Mouse (Mus musculus): Measurements from ENCODE around the gene Defb29. TPM values are rescaled to one million over a fixed set of nuclear protein-coding genes. Genes with fewer than 3 reads are reported as not detected.

The Defb29 gene
- polyA plus RNA-seq (2014; fragmentation: Nextera tagmentation; extraction: Ambion mirVana): not detected in 2 replicates

DNA sequence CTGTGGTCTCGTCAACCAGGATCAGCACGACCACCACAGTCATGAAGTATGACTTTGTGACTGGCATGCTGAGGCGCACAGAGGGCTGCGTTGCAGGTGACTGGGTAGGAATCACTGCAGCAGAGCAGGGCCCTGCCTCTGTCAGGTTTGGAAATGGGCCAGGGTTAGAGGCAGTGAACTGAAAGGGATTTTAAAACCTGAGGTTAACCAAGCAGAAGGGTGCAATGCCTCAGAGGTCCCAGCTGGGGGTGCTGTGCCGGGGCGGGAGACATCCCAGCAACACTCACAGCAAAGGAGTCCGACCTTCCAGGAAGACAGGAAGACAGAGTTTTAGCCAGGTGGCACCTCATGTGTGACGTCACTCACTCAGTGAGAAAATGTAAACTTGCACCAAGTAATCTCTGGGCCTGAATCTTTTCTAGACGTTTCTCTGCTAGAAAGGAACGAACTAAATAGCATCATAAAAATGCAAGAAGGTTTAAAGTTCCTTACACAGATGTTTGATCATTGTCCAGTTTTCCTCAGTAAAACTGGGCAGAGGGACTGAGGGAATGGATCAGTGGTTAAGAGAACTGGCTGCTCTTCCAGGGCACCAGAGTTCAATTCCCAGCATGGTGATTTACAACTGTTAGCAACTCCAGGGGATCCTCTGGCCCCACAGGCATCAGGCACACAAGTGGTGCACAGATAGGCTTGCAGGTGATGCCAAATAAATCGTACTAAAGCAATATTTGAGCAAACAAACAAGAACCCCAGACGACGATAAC lies at the start of gene Defb29:
Gene Defb29, minus strand, starts transcription at position 155 of the 767 bp plus-strand sequence.
- no peaks in the 10 kb centered on the region for H3K4me1 ChIP-seq (ENCODE audit: control insufficient read depth, insufficient read depth, low read length)
- no peaks in the 10 kb centered on the region for H3K27me3 ChIP-seq (ENCODE audit: control insufficient read depth, insufficient read depth, low read length)
- DNase-seq: no peak
- no peaks in the 10 kb centered on the region for H3K9me3 ChIP-seq (ENCODE audit: control insufficient read depth, low read length)
- no peak within 1 kb of the TSS for H3K4me2 ChIP-seq (ENCODE audit: low read length)
- no peak for ATAC-seq (ENCODE audit: low FRiP score, low TSS enrichment)
- no peaks in the 10 kb centered on the region for H3K36me3 ChIP-seq (ENCODE audit: control insufficient read depth, insufficient read depth, low read length)
- H3K4me3 ChIP-seq (replicated peaks; ENCODE audit: low read depth, low read length): no peak within 1 kb of the TSS
- H3K27ac ChIP-seq (replicated peaks; ENCODE audit: low read depth, low read length): no peak within 1 kb of the TSS
- WGBS: 59% methylated on average over 13 of the region's 13 CpGs
- no peak within 1 kb of the TSS for H3K9ac ChIP-seq (replicated peaks; ENCODE audit: low read length)

DNA sequence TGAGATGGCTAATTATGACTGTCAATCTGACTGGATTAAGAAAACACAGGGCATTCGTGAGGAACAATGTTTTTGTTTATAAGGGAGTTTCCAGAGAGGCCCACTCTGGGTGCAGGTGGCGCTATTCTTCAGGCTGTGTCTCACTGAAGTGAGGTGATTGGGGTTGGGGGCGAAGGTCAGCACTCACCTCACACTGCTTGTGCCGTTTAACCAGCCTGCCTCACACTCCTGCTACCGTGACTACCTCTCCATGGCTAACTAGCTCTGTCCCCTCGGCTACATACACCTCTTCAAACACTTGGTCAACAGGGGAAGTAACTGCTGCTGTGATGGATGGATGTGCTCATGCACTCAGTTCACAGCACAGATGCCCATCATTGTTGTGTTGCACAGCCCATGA lies 49.1 kb upstream of the Defb29 start:
- no peaks in the 10 kb centered on the region for H3K9me3 ChIP-seq (ENCODE audit: control insufficient read depth, low read length)
- H3K9ac ChIP-seq (replicated peaks; ENCODE audit: low read length): no peak overlapping the region
- no peak overlapping the region for H3K4me3 ChIP-seq (replicated peaks; ENCODE audit: low read depth, low read length)
- H3K4me1 ChIP-seq (ENCODE audit: control insufficient read depth, insufficient read depth, low read length): no peaks in the 10 kb centered on the region
- no peak overlapping the region for H3K4me2 ChIP-seq (ENCODE audit: low read length)
- ATAC-seq (ENCODE audit: low FRiP score, low TSS enrichment) (no peak), DNase-seq (no peak)
- no peak overlapping the region for H3K27ac ChIP-seq (replicated peaks; ENCODE audit: low read depth, low read length)
- no peaks in the 10 kb centered on the region for H3K36me3 ChIP-seq (ENCODE audit: control insufficient read depth, insufficient read depth, low read length)
- 51% methylated on average over 6 of the region's 6 CpGs for WGBS
- H3K27me3 ChIP-seq (ENCODE audit: control insufficient read depth, insufficient read depth, low read length): no peaks in the 10 kb centered on the region

- no peak for ATAC-seq (ENCODE audit: low FRiP score, low TSS enrichment)
- Histone ChIP-seq H3K27me3 (ENCODE audit: control insufficient read depth, insufficient read depth, low read length) (no peaks in the 10 kb centered on the region), H3K4me3 (replicated peaks; ENCODE audit: low read depth, low read length) (no peak overlapping the region), H3K9me3 (ENCODE audit: control insufficient read depth, low read length) (no peaks in the 10 kb centered on the region), H3K27ac (replicated peaks; ENCODE audit: low read depth, low read length) (no peak overlapping the region), H3K4me2 (ENCODE audit: low read length) (no peak overlapping the region), H3K9ac (replicated peaks; ENCODE audit: low read length) (no peak overlapping the region), H3K4me1 (ENCODE audit: control insufficient read depth, insufficient read depth, low read length) (no peaks in the 10 kb centered on the region), H3K36me3 (ENCODE audit: control insufficient read depth, insufficient read depth, low read length) (no peaks in the 10 kb centered on the region)
- DNase-seq: no peak
- WGBS: 54% methylated on average over 2 of the region's 2 CpGs
These were observed 48.6 kb upstream of the Defb29 start for GRCm38 (mm10) chr2:152588450-152588849.

DNA sequence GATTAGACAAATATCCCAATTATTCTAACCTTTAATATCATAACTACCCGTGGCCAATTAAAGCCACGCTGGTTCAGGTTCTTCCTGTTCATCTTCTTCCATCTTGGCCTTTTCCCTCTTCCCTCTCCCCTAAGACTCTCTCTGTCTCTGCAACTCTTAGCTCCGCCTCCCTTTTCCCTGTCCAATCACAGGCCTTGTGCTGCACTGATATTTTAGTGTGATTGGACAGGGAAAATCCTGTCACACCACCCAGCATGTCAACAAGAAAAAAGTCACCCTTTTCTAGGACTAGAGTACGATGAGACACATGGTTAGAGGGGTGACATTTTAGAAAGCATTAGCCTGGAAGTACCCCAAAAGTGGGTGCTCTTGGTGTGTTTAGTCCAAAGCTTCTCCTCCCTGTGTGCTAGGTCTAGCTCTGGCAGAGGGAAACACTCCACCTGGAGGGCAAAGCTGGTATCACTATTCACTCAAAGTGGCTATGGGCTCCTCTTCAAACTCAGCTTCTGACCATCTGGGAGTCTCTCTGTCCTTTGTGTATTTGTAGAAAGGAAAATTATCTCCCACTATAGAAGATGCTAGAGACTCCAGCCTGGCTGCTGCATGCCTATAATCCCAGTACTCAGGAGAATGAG lies 47.1 kb upstream of the Defb29 start:
- Histone ChIP-seq H3K27ac (replicated peaks; ENCODE audit: low read depth, low read length) (no peak overlapping the region), H3K27me3 (ENCODE audit: control insufficient read depth, insufficient read depth, low read length) (no peaks in the 10 kb centered on the region), H3K4me2 (ENCODE audit: low read length) (no peak overlapping the region), H3K9ac (replicated peaks; ENCODE audit: low read length) (no peak overlapping the region), H3K9me3 (ENCODE audit: control insufficient read depth, low read length) (no peaks in the 10 kb centered on the region), H3K4me1 (ENCODE audit: control insufficient read depth, insufficient read depth, low read length) (no peaks in the 10 kb centered on the region), H3K4me3 (replicated peaks; ENCODE audit: low read depth, low read length) (no peak overlapping the region), H3K36me3 (ENCODE audit: control insufficient read depth, insufficient read depth, low read length) (no peaks in the 10 kb centered on the region)
- 73% methylated on average over 4 of the region's 4 CpGs for WGBS
- ATAC-seq (ENCODE audit: low FRiP score, low TSS enrichment) (no peak), DNase-seq (no peak)

- WGBS: 94% methylated on average over 11 of the region's 11 CpGs
- no peaks in the 10 kb centered on the region for H3K4me1 ChIP-seq (ENCODE audit: control insufficient read depth, insufficient read depth, low read length)
These were observed 40.7 kb upstream of the Defb29 start for GRCm38 (mm10) chr2:152580612-152581011.

GRCm38 (mm10) chr2:152580107-152580506 lies 40.2 kb upstream of the Defb29 start, which contains the start of gene Defb19:
TSS of gene Defb19 (minus strand) at chr2:152580312.
- Histone ChIP-seq H3K9me3 (ENCODE audit: control insufficient read depth, low read length) (no peaks in the 10 kb centered on the region), H3K4me1 (ENCODE audit: control insufficient read depth, insufficient read depth, low read length) (no peaks in the 10 kb centered on the region), H3K36me3 (ENCODE audit: control insufficient read depth, insufficient read depth, low read length) (no peaks in the 10 kb centered on the region), H3K4me3 (replicated peaks; ENCODE audit: low read depth, low read length) (no peak within 1 kb of the TSS), H3K9ac (replicated peaks; ENCODE audit: low read length) (no peak within 1 kb of the TSS), H3K4me2 (ENCODE audit: low read length) (no peak within 1 kb of the TSS), H3K27ac (replicated peaks; ENCODE audit: low read depth, low read length) (no peak within 1 kb of the TSS), H3K27me3 (ENCODE audit: control insufficient read depth, insufficient read depth, low read length) (no peaks in the 10 kb centered on the region)
- WGBS: 72% methylated on average over 7 of the region's 7 CpGs
- ATAC-seq (ENCODE audit: low FRiP score, low TSS enrichment): no peak
- no peak for DNase-seq

More at GRCm38 (mm10) chr2:152580612-152581011, 40.7 kb upstream of the Defb29 start:
- Histone ChIP-seq H3K4me3 (replicated peaks; ENCODE audit: low read depth, low read length) (no peak overlapping the region), H3K27me3 (ENCODE audit: control insufficient read depth, insufficient read depth, low read length) (no peaks in the 10 kb centered on the region), H3K36me3 (ENCODE audit: control insufficient read depth, insufficient read depth, low read length) (no peaks in the 10 kb centered on the region), H3K9ac (replicated peaks; ENCODE audit: low read length) (no peak overlapping the region), H3K27ac (replicated peaks; ENCODE audit: low read depth, low read length) (no peak overlapping the region), H3K9me3 (ENCODE audit: control insufficient read depth, low read length) (no peaks in the 10 kb centered on the region), H3K4me2 (ENCODE audit: low read length) (no peak overlapping the region)
- ATAC-seq (ENCODE audit: low FRiP score, low TSS enrichment) (no peak), DNase-seq (no peak)

DNA sequence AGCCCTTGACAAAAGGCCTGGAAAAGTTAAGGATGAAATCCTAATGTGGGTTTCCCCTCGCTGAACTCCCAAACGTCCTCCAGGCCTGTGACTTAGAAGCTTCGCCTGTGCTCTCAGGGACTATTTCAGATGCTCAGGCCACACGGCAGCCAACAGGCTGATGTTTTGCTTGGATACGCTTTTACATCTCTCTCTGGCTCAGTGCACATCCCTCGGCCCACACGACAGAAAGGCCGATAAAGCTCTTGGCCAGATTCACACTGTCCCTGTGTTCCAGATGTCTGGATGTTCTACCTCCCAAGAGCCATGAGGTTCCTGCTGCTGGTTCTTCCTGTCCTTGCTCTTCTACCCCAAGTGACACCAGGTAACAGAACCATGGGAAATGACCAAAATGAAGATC lies 33.6 kb upstream of the Defb29 start:
- WGBS: 90% methylated on average over 8 of the region's 8 CpGs
- DNase-seq: no peak

DNA sequence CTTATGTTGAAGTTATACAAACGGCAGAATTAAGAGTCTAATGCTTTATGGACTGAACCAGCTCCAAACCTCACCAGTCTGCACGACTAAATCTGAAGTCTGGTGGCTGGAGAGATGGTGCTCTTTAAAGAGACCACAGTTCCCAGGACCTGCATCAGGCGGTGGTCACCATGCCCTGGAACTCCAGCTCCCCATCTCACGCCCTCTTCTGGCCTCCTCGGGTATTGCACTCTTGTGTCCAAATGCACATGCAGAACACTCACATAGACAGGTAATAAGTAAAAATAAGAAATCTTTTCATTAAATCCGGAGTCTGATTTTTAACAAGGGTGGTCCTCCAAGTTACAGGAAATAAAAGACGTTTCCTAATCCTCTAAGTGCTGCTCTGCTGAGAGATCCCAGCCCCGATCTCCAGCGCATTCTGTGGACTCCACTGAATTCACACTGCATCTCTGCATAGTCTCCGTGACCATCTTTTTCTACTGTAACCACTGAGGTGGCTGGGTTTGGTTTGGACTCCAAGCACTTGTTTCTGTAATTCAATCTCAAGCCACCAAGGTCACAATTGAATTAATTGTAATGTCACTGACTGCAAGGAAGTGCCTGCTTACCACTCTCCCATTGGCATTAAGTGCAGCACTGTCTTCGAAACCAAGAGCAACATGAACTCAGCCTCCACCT lies 32.4 kb upstream of the Defb29 start, which contains the start of gene Defb21:
Gene Defb21, plus strand, starts transcription at position 631 of the 681 bp plus-strand sequence.
- Histone ChIP-seq H3K36me3 (ENCODE audit: control insufficient read depth, insufficient read depth, low read length) (no peaks in the 10 kb centered on the region), H3K27ac (replicated peaks; ENCODE audit: low read depth, low read length) (no peak within 1 kb of the TSS), H3K4me2 (ENCODE audit: low read length) (no peak within 1 kb of the TSS), H3K9me3 (ENCODE audit: control insufficient read depth, low read length) (no peaks in the 10 kb centered on the region), H3K4me1 (ENCODE audit: control insufficient read depth, insufficient read depth, low read length) (no peaks in the 10 kb centered on the region), H3K9ac (replicated peaks; ENCODE audit: low read length) (no peak within 1 kb of the TSS), H3K4me3 (replicated peaks; ENCODE audit: low read depth, low read length) (no peak within 1 kb of the TSS), H3K27me3 (ENCODE audit: control insufficient read depth, insufficient read depth, low read length) (no peaks in the 10 kb centered on the region)
- DNase-seq: no peak
- WGBS: 64% methylated on average over 11 of the region's 11 CpGs
- ATAC-seq (ENCODE audit: low FRiP score, low TSS enrichment): no peak

More for the DNA sequence above, 33.6 kb upstream of the Defb29 start:
- Histone ChIP-seq H3K4me1 (ENCODE audit: control insufficient read depth, insufficient read depth, low read length) (no peaks in the 10 kb centered on the region), H3K4me2 (ENCODE audit: low read length) (no peak overlapping the region), H3K9me3 (ENCODE audit: control insufficient read depth, low read length) (no peaks in the 10 kb centered on the region), H3K4me3 (replicated peaks; ENCODE audit: low read depth, low read length) (no peak overlapping the region), H3K27me3 (ENCODE audit: control insufficient read depth, insufficient read depth, low read length) (no peaks in the 10 kb centered on the region), H3K9ac (replicated peaks; ENCODE audit: low read length) (no peak overlapping the region), H3K27ac (replicated peaks; ENCODE audit: low read depth, low read length) (no peak overlapping the region), H3K36me3 (ENCODE audit: control insufficient read depth, insufficient read depth, low read length) (no peaks in the 10 kb centered on the region)
- ATAC-seq (ENCODE audit: low FRiP score, low TSS enrichment): no peak

Measured in midbrain, embryonic 14.5 days (tissue).